Mouse (Mus musculus): Measurements from ENCODE around the gene Gm16434. TPM values are rescaled to one million over a fixed set of nuclear protein-coding genes. Genes with fewer than 3 reads are reported as not detected.
"Not testable (repeated sequence)": the region's sequence is repeated elsewhere in the genome, so short reads cannot be mapped to it uniquely, and the experiment has no call there.

Gm16434 gene
- total RNA-seq (2021), result not detected
- long read RNA-seq, experiment 1, result 0 reads
- long read RNA-seq, experiment 2, result 0 reads

- not testable (repeated sequence) for DNase-seq
Observed at GRCm38 (mm10) chr14:7194440-7194839, at the start of gene Gm16434. TSS of gene Gm16434 (minus strand) at chr14:7194540.

GRCm38 (mm10) chr14:7243498-7243897 lies 49.2 kb upstream of the Gm16434 start:
- peak; percentile 0 for DNase-seq

GRCm38 (mm10) chr14:7200070-7200469 lies 5.7 kb upstream of the Gm16434 start:
- DNase-seq, result not testable (repeated sequence)

- peak in 1 of 2 experiments; percentile 0 for DNase-seq
Observed at GRCm38 (mm10) chr14:7174483-7174971, 19.8 kb downstream of the Gm16434 start, which contains the start of gene Gm3512. TSS of gene Gm3512 (minus strand) at chr14:7174533.

Other genes starting within 250 kb of the Gm16434 start
- not detected for gene Gm6356, start 220.7 kb downstream of the Gm16434 start, total RNA-seq (2021)
- gene Gm10406, start 167.1 kb downstream of the Gm16434 start, total RNA-seq (2021), result under 1 TPM in 1 of 2 experiments, not detected in 1; 0.20 TPM
- gene Gm3685, start 149.6 kb downstream of the Gm16434 start, total RNA-seq (2021), result not detected
- gene Gm3696, start 93.9 kb downstream of the Gm16434 start, total RNA-seq (2021), result under 1 TPM in 1 of 2 experiments, not detected in 1; 0.50 TPM
- gene Gm6676, start 69.1 kb downstream of the Gm16434 start, total RNA-seq (2021), result not detected
- gene Gm3512, start 20.0 kb downstream of the Gm16434 start, total RNA-seq (2021), result under 1 TPM; 0.26 to 0.56 TPM
- gene Gm3727, start 70.2 kb upstream of the Gm16434 start, total RNA-seq (2021), result not detected
- not detected for gene Gm3739, start 120.5 kb upstream of the Gm16434 start, total RNA-seq (2021)
- not detected for gene Gm5797, start 137.9 kb upstream of the Gm16434 start, total RNA-seq (2021)
- gene Gm8374, start 170.6 kb upstream of the Gm16434 start, total RNA-seq (2021), result not detected